Mouse (Mus musculus): ENCODE data around the gene Cmah. TPM values are rescaled to one million over a fixed set of nuclear protein-coding genes. Genes with fewer than 3 reads are reported as not detected.

Cmah gene
- polyA plus RNA-seq, 1 experiment from 2014 or later: 1.4 TPM

GRCm38 (mm10) chr13:24490041-24490440 is 162.8 kb downstream of the Cmah start:
- H3K4me3 ChIP-seq (ENCODE audit: inconsistent target): no peak overlapping the region
- H3K27ac ChIP-seq: no peak overlapping the region
- H3K36me3 ChIP-seq (ENCODE audit: inconsistent target): no peaks in the 10 kb centered on the region
- H3K79me2 ChIP-seq (ENCODE audit: inconsistent target): no peaks in the 10 kb centered on the region
- 97% methylated on average over 3 of the region's 3 CpGs for WGBS (ENCODE audit: missing documents)

- Histone ChIP-seq H3K36me3 (ENCODE audit: inconsistent target) (no peaks in the 10 kb centered on the region), H3K27ac (no peak overlapping the region), H3K79me2 (ENCODE audit: inconsistent target) (no peaks in the 10 kb centered on the region), H3K4me3 (ENCODE audit: inconsistent target) (no peak overlapping the region)
- 97% methylated on average over 3 of the region's 3 CpGs for WGBS (ENCODE audit: missing documents)
Measured at GRCm38 (mm10) chr13:24491101-24491500, 163.9 kb downstream of the Cmah start.

- Histone ChIP-seq H3K79me2 (ENCODE audit: inconsistent target) (no peaks in the 10 kb centered on the region), H3K36me3 (ENCODE audit: inconsistent target) (no peaks in the 10 kb centered on the region), H3K27ac (no peak overlapping the region), H3K4me3 (ENCODE audit: inconsistent target) (no peak overlapping the region)
- 93% methylated on average over 3 of the region's 3 CpGs for WGBS (ENCODE audit: missing documents)
Measured at GRCm38 (mm10) chr13:24493784-24494183, 166.6 kb downstream of the Cmah start.

- no peaks in the 10 kb centered on the region for H3K79me2 ChIP-seq (ENCODE audit: inconsistent target)
- H3K27ac ChIP-seq: no peak overlapping the region
- H3K36me3 ChIP-seq (ENCODE audit: inconsistent target): no peaks in the 10 kb centered on the region
- WGBS (ENCODE audit: missing documents): 91% methylated on average over 5 of the region's 5 CpGs
- H3K4me3 ChIP-seq (ENCODE audit: inconsistent target): no peak overlapping the region
Measured at GRCm38 (mm10) chr13:24496353-24496752, 169.1 kb downstream of the Cmah start.

GRCm38 (mm10) chr13:24497001-24497400 is 169.8 kb downstream of the Cmah start:
- WGBS (ENCODE audit: missing documents): 83% methylated on average over 12 of the region's 12 CpGs
- Histone ChIP-seq H3K79me2 (ENCODE audit: inconsistent target) (no peaks in the 10 kb centered on the region), H3K27ac (no peak overlapping the region), H3K36me3 (ENCODE audit: inconsistent target) (no peaks in the 10 kb centered on the region), H3K4me3 (ENCODE audit: inconsistent target) (no peak overlapping the region)

- H3K27ac ChIP-seq: no peak overlapping the region
- H3K79me2 ChIP-seq (ENCODE audit: inconsistent target): no peaks in the 10 kb centered on the region
- 91% methylated on average over 6 of the region's 6 CpGs for WGBS (ENCODE audit: missing documents)
- no peaks in the 10 kb centered on the region for H3K36me3 ChIP-seq (ENCODE audit: inconsistent target)
- no peak overlapping the region for H3K4me3 ChIP-seq (ENCODE audit: inconsistent target)
Measured at GRCm38 (mm10) chr13:24498342-24498741, 171.1 kb downstream of the Cmah start.

- Histone ChIP-seq H3K4me3 (ENCODE audit: inconsistent target) (no peak overlapping the region), H3K79me2 (ENCODE audit: inconsistent target) (no peaks in the 10 kb centered on the region), H3K27ac (no peak overlapping the region), H3K36me3 (ENCODE audit: inconsistent target) (no peaks in the 10 kb centered on the region)
- 41% methylated on average over 3 of the region's 3 CpGs for WGBS (ENCODE audit: missing documents)
Measured at GRCm38 (mm10) chr13:24499505-24499904, 172.3 kb downstream of the Cmah start.

GRCm38 (mm10) chr13:24501179-24501905 is 174.1 kb downstream of the Cmah start:
- H3K36me3 ChIP-seq (ENCODE audit: inconsistent target): no peaks in the 10 kb centered on the region
- WGBS (ENCODE audit: missing documents): 10% methylated on average over 25 of the region's 25 CpGs
- no peak overlapping the region for H3K4me3 ChIP-seq (ENCODE audit: inconsistent target)
- no peaks in the 10 kb centered on the region for H3K79me2 ChIP-seq (ENCODE audit: inconsistent target)
- no peak overlapping the region for H3K27ac ChIP-seq

GRCm38 (mm10) chr13:24501919-24502318 is 174.7 kb downstream of the Cmah start:
- WGBS (ENCODE audit: missing documents): 27% methylated on average over 3 of the region's 3 CpGs
- no peaks in the 10 kb centered on the region for H3K79me2 ChIP-seq (ENCODE audit: inconsistent target)
- no peak overlapping the region for H3K4me3 ChIP-seq (ENCODE audit: inconsistent target)
- no peak overlapping the region for H3K27ac ChIP-seq
- no peaks in the 10 kb centered on the region for H3K36me3 ChIP-seq (ENCODE audit: inconsistent target)

GRCm38 (mm10) chr13:24505812-24506211 is 178.6 kb downstream of the Cmah start:
- Histone ChIP-seq H3K79me2 (ENCODE audit: inconsistent target) (no peaks in the 10 kb centered on the region), H3K4me3 (ENCODE audit: inconsistent target) (no peak overlapping the region), H3K36me3 (ENCODE audit: inconsistent target) (no peaks in the 10 kb centered on the region), H3K27ac (no peak overlapping the region)
- WGBS (ENCODE audit: missing documents): 87% methylated on average over 5 of the region's 5 CpGs

- Histone ChIP-seq H3K4me3 (ENCODE audit: inconsistent target) (no peak overlapping the region), H3K36me3 (ENCODE audit: inconsistent target) (no peaks in the 10 kb centered on the region), H3K79me2 (ENCODE audit: inconsistent target) (no peaks in the 10 kb centered on the region), H3K27ac (no peak overlapping the region)
- 91% methylated on average over 6 of the region's 6 CpGs for WGBS (ENCODE audit: missing documents)
Measured at GRCm38 (mm10) chr13:24507156-24507555, 180.0 kb downstream of the Cmah start.

- Histone ChIP-seq H3K36me3 (ENCODE audit: inconsistent target) (no peaks in the 10 kb centered on the region), H3K79me2 (ENCODE audit: inconsistent target) (no peaks in the 10 kb centered on the region), H3K4me3 (ENCODE audit: inconsistent target) (no peak overlapping the region), H3K27ac (no peak overlapping the region)
- 7% methylated on average over 1 of the region's 1 CpGs for WGBS (ENCODE audit: missing documents)
Measured at GRCm38 (mm10) chr13:24508917-24509316, 181.7 kb downstream of the Cmah start.

- Histone ChIP-seq H3K36me3 (ENCODE audit: inconsistent target) (no peaks in the 10 kb centered on the region), H3K79me2 (ENCODE audit: inconsistent target) (no peaks in the 10 kb centered on the region), H3K4me3 (ENCODE audit: inconsistent target) (no peak overlapping the region), H3K27ac (no peak overlapping the region)
- WGBS (ENCODE audit: missing documents): 0% methylated on average over 1 of the region's 1 CpGs
Measured at GRCm38 (mm10) chr13:24511367-24511766, 184.2 kb downstream of the Cmah start.

GRCm38 (mm10) chr13:24511932-24512520 is 184.8 kb downstream of the Cmah start:
- WGBS (ENCODE audit: missing documents): 74% methylated on average over 14 of the region's 14 CpGs
- no peaks in the 10 kb centered on the region for H3K79me2 ChIP-seq (ENCODE audit: inconsistent target)
- H3K4me3 ChIP-seq (ENCODE audit: inconsistent target): no peak overlapping the region
- H3K27ac ChIP-seq: no peak overlapping the region
- H3K36me3 ChIP-seq (ENCODE audit: inconsistent target): no peaks in the 10 kb centered on the region

GRCm38 (mm10) chr13:24513717-24514116 is 186.5 kb downstream of the Cmah start:
- Histone ChIP-seq H3K4me3 (ENCODE audit: inconsistent target) (no peak overlapping the region), H3K79me2 (ENCODE audit: inconsistent target) (no peaks in the 10 kb centered on the region), H3K36me3 (ENCODE audit: inconsistent target) (no peaks in the 10 kb centered on the region), H3K27ac (no peak overlapping the region)
- 20% methylated on average over 3 of the region's 3 CpGs for WGBS (ENCODE audit: missing documents)

Data from macrophage (primary cell).